Mouse (Mus musculus) cortical plate, adult 2 months (tissue): ENCODE data around the gene Fgd6. TPM values are rescaled to one million over a fixed set of nuclear protein-coding genes. Genes with fewer than 3 reads are reported as not detected.

Experiments
- H3K27ac ChIP-seq: fragments of 200-500 bp; 2 replicates; pipeline ENCODE4 v1.5.1; 2012; ENCODE audit warnings: low read length, control low read depth, inconsistent platforms; ENCODE audit not compliant: insufficient read depth
- H3K4me1 ChIP-seq: fragments of 200-500 bp; 2 replicates; pipeline ENCODE4 v1.6.1; 2011; ENCODE audit warnings: low read length; ENCODE audit not compliant: control insufficient read depth, insufficient read depth
- H3K4me3 ChIP-seq: fragments of 200-500 bp; 2 replicates; pipeline ENCODE4 v1.5.1; 2011; ENCODE audit warnings: mild to moderate bottlenecking, low read length, control low read depth; ENCODE audit not compliant: insufficient read depth
- CTCF ChIP-seq: fragments of 200-500 bp; IDR thresholded peaks from 2 replicates; pipeline ENCODE4 v1.5.1; 2011; ENCODE audit warnings: mild to moderate bottlenecking, control low read depth, low read length; ENCODE audit not compliant: insufficient read depth; ENCODE audit errors: extremely low read depth
- POLR2A ChIP-seq: fragments of 200-500 bp; IDR thresholded peaks from 2 replicates; pipeline ENCODE4 v1.6.1; 2011; ENCODE audit warnings: mild to moderate bottlenecking, low read length, control low read depth; ENCODE audit not compliant: insufficient read depth; ENCODE audit errors: extremely low read depth
- polyA plus RNA-seq: library from polyadenylated mRNA; depleted of rRNA; stranded (reverse); fragments of >200 nt; gene quantifications from 2 replicates; pipeline ENCODE4 v1.2.3, GENCODE M21; 2012

The Fgd6 gene
- polyA plus RNA-seq, 1 experiment, result 5.8 TPM

DNA sequence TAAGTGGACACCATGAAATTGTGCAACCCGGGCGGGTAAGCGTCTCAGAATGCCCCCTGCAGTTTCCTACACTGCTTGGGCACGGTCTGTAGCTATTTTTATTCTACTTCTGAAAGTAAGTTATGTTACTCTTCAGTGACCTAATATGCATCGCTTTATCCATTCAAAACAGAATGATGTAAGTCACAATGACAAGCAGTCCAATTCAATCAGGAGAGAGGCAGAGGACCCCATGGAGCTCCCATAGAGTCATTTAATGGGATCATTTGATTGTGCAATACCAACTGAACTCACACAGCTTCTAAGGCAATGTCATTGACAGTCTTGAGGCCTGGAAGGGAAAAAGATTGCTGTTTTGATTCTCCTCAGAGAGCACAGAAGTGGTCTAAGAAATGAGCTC lies 87.8 kb downstream of the Fgd6 start:
- H3K4me3 ChIP-seq, result no peak overlapping the region
- no peaks in the 10 kb centered on the region for H3K4me1 ChIP-seq

DNA sequence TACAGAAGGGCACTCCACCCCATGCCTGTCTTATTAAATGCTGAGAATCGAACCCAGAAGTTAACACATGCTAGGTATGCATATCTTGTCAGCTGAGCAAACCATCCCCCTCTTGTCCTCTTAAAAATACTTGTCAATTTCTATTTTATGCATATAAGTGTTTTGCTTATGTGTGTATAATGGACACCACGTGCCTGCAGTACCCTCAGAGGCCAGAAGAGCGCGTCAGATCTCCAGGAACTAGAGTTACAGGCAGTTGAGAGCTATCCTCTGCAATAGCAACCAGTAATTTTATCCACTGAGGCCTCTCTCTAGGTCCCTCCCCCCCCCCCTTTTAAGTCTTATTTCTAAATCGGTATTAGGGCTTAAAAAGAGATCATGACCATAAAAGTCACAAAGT lies 88.6 kb downstream of the Fgd6 start:
- Histone ChIP-seq H3K27ac (no peak overlapping the region), H3K4me1 (no peaks in the 10 kb centered on the region; the same call in 1 of the 2 replicates), H3K4me3 (no peak overlapping the region)
- peak; percentile 24; the same call in 1 of the 2 replicates for TF ChIP-seq CTCF
- no peak for TF ChIP-seq POLR2A

More for the DNA sequence above, 87.8 kb downstream of the Fgd6 start:
- no peak overlapping the region for H3K27ac ChIP-seq
- no peak for TF ChIP-seq CTCF
- TF ChIP-seq POLR2A, result no peak

DNA sequence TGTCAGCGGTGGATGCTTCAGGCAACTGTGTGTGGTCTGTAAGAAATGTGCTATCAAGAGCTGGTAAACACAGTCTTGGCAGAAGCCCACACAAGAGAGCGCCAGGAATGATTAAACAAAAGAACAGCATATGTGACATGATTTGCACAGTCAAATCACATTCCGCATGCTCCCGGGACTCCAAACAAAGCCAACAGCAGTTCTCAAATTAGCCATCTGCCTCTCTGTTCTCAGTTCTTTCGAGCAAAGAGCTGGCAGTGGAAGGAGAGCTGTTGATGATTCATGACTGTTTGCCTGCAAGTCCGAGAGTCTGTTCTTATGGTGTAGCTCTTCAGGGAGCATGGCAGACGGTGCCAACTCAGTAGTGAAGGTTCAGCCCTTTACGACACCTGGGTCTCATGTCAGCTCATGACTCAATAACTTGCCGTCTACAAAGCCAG lies 93.9 kb downstream of the Fgd6 start:
- H3K4me1 ChIP-seq, result peaks cover 4% of the 10 kb centered on the region; the same call in 1 of the 2 replicates
- no peak overlapping the region for H3K27ac ChIP-seq
- TF ChIP-seq CTCF (no peak), POLR2A (no peak)
- no peak overlapping the region for H3K4me3 ChIP-seq

DNA sequence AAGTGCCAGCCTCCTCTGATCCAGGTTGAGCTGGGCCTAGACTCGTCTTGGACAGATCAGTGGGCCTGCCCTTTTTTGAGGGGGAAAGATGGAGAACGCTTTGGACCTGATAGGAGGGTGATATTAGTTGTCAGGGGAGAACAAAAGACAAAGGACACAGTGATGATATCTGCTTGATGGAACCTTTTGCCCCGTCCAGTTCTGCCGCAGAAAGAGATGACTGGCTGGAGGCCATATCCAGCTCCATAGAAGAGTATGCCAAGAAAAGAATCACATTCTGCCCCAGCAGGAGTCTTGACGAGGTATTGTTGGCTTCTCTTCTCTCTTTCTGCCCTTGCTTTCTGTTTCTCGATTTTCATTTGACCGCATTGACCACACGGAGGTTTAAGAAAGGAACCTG lies 97.3 kb downstream of the Fgd6 start:
- TF ChIP-seq CTCF (no peak), POLR2A (no peak)
- no peak overlapping the region for H3K27ac ChIP-seq
- peaks cover 4% of the 10 kb centered on the region; the same call in 1 of the 2 replicates for H3K4me1 ChIP-seq
- no peak overlapping the region for H3K4me3 ChIP-seq

DNA sequence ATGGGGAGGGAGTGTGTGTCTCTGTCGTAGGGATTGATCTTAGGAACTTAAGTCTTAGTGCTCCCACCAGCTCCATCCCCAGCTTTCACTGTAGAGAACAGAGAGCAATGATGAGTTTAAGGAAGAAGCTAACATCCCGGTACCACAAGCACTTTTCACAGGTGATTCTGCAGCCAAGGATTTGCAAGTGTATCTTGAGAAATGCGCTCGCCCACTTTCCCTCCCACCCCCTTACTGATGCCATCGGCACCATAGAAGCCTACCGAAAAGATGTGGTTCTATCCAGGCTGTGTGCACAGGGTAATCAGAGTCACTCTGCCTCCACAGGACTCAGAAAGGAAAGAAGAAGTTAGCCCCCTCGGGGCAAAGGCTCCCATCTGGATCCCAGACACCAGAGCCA lies 97.9 kb downstream of the Fgd6 start:
- TF ChIP-seq CTCF (no peak), POLR2A (no peak)
- Histone ChIP-seq H3K4me1 (peaks cover 4% of the 10 kb centered on the region; the same call in 1 of the 2 replicates), H3K27ac (no peak overlapping the region), H3K4me3 (no peak overlapping the region)

DNA sequence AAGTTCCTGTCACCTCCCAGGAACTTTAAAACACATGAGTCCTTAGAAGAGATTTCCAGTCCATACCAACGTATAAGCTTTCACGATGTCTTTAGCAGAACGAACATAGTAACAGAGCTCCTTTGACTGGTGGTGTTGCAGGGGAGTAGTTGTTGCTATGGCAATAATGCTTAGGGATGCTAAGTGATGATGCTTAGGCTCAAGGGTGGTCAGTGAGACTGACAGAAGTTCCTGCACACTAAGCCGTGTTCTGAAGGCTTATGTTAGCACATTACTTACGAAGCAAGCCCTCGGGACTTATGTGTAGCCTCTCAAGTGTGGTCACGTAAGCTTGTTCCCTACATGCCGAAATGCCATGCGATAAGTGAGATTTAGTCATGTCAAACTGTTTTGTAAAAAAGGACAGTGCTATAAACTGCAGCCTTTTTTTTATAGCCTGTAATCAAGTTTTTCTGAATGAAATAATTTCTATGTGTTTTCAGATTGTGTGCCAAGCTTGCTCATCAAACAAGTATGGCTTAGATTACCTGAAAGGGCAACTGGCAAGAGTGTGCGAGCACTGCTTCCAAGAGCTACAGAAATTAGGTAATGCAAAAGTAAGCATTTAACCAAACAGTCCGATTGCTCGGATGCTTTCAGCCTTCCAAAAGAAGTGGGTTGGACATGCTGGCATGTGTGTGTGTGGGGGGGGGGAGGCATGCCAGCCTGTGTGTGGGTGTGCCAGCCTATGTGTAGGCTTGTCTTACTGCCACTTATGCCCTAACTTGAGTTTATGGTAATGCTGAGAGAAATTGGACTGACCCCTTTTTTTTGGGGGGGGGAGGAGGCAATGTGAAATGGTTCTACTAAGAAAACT lies 99.0 kb downstream of the Fgd6 start:
- Histone ChIP-seq H3K4me1 (0 out of 2 replicates have a peak, but pooled peaks cover 4% of the 10 kb centered on the region), H3K4me3 (no peak overlapping the region), H3K27ac (no peak overlapping the region)
- no peak for TF ChIP-seq POLR2A
- no peak for TF ChIP-seq CTCF

DNA sequence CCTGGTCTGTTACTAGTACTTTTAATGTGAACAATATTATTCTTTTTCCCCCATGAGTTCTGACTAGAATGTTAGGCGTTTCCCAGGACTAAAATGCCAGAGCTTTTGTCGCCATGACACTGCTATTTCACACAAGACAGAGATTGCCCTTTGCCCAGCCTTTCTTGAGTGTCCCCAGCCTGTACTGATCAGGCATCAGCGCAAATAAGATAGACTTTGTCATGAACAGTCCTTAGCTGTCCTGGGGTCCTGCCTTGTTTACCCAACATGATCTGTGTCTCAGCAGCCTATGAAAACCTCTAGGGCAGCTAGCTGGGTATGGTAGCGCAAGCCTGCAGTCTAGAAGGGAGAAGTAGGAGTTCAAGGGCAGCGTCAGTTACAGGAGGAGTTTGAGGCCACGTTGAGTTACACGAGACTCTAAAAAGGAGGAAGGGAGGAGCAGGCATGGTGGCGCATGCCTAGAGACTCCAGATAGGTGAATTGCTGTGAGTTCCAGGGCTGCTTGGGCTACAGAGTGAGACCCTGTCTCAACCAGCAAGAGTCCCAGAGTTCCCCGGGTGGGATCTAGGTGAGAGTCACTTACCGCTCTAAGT lies 103.2 kb downstream of the Fgd6 start:
- H3K4me3 ChIP-seq, result no peak overlapping the region
- no peak for TF ChIP-seq POLR2A
- TF ChIP-seq CTCF, result no peak
- H3K4me1 ChIP-seq, result peaks cover under 1% of the 10 kb centered on the region; the same call in 1 of the 2 replicates
- no peak overlapping the region for H3K27ac ChIP-seq

DNA sequence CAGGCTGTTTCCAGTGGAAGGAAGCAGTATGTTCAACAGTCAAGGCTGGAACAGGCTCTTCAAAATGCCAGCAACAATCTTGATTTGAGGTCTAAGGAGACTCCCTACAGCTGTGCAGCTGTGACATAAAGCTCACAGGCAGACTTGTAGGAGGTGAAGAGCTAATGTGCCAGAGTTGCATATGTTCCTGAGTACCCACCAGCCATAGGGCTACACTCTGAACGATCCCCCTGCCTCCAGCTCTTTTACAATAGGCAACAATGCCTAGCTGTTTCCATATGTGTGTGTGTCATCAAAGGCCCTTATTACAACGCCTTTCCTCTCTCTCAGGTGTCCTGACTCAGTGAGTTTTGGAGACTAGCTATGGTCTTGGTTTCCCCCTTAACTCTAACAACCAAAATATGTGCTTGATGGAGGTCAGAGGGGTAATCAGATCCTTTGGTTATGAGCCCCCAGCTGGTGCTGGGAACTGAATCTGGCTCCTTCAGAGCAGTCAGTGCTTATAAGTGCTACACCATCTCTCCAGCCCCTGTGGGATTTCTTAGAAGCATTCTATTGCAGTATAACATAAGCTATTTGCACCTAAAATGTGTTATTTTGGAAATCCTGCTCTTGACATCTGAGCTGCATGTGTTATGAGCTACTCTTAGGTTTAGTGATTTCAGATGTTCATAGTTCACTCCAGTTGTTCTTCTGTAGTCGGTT lies 104.6 kb downstream of the Fgd6 start:
- Histone ChIP-seq H3K4me1 (no peaks in the 10 kb centered on the region; the same call in 1 of the 2 replicates), H3K4me3 (no peak overlapping the region), H3K27ac (no peak overlapping the region)
- TF ChIP-seq POLR2A (no peak), CTCF (no peak)

DNA sequence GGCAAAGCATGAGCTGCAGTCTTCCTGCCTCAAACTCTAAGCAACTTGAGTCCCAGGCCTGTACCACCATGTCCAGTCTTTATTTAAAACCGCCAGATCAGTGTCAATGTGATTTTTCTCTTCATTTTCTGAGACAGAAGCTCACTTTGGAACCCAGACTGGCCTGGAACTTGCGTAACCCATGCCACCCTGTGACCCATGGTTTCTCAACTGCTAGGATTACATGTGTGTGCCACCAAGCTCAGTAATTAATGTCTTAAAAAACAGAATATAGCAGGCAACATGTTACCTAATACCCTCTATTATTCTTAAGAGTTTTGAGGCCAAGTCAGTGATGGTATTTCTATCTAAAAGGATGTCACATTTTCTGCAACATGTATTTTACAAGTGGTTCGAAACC lies 106.6 kb downstream of the Fgd6 start:
- no peak overlapping the region for H3K27ac ChIP-seq
- no peak overlapping the region for H3K4me3 ChIP-seq
- no peak for TF ChIP-seq CTCF
- TF ChIP-seq POLR2A, result no peak
- no peaks in the 10 kb centered on the region; the same call in 1 of the 2 replicates for H3K4me1 ChIP-seq
